Mouse (Mus musculus) lung, postnatal 4 days (tissue): ENCODE data around the gene Asb2.

ENCODE experiments used
- DNase-seq, 2 experiments: peaks; one replicate each; pipeline ENCODE4 v3.0.0; 2021

The Asb2 gene

GRCm38 (mm10) chr12:103355746-103356414 lies at the start of gene Asb2:
Gene Asb2, minus strand, starts transcription at chr12:103356001.
- peak; percentile 44 to 56 for DNase-seq

- no peak for DNase-seq
Measured at GRCm38 (mm10) chr12:103404131-103404530, 48.3 kb upstream of the Asb2 start.

- peak; percentile 43 to 77 for DNase-seq
Measured at GRCm38 (mm10) chr12:103396751-103397150, 41.0 kb upstream of the Asb2 start.

- no peak for DNase-seq
Measured at GRCm38 (mm10) chr12:103395486-103396275, 39.9 kb upstream of the Asb2 start.

- no peak for DNase-seq
Measured at GRCm38 (mm10) chr12:103393528-103393927, 37.7 kb upstream of the Asb2 start.

GRCm38 (mm10) chr12:103391098-103391497 lies 35.3 kb upstream of the Asb2 start:
- DNase-seq = no peak

GRCm38 (mm10) chr12:103389982-103390381 lies 34.2 kb upstream of the Asb2 start:
- no peak for DNase-seq

GRCm38 (mm10) chr12:103389348-103389727 lies 33.5 kb upstream of the Asb2 start:
- DNase-seq = no peak

- peak; percentile 98 for DNase-seq
Measured at GRCm38 (mm10) chr12:103388505-103389347, 32.9 kb upstream of the Asb2 start, which contains the start of gene Otub2. Gene Otub2, plus strand, starts transcription at chr12:103388682.

- DNase-seq = no peak
Measured at GRCm38 (mm10) chr12:103380226-103380625, 24.4 kb upstream of the Asb2 start.

- no peak for DNase-seq
Measured at GRCm38 (mm10) chr12:103376774-103377173, 21.0 kb upstream of the Asb2 start.

- DNase-seq = no peak
Measured at GRCm38 (mm10) chr12:103376124-103376523, 20.3 kb upstream of the Asb2 start.

- no peak for DNase-seq
Measured at GRCm38 (mm10) chr12:103373530-103374236, 17.9 kb upstream of the Asb2 start.

GRCm38 (mm10) chr12:103371711-103372110 lies 15.9 kb upstream of the Asb2 start:
- DNase-seq = peak in 1 of 2 experiments; percentile 62

- no peak for DNase-seq
Measured at GRCm38 (mm10) chr12:103370861-103371260, 15.1 kb upstream of the Asb2 start.

GRCm38 (mm10) chr12:103368777-103369176 lies 13.0 kb upstream of the Asb2 start:
- DNase-seq = no peak

GRCm38 (mm10) chr12:103368326-103368669 lies 12.5 kb upstream of the Asb2 start:
- DNase-seq = no peak

GRCm38 (mm10) chr12:103367620-103368325 lies 12.0 kb upstream of the Asb2 start:
- DNase-seq = peak; percentile 66 to 80

- DNase-seq = no peak
Measured at GRCm38 (mm10) chr12:103367171-103367570, 11.4 kb upstream of the Asb2 start.

- DNase-seq = no peak
Measured at GRCm38 (mm10) chr12:103362336-103362735, 6.5 kb upstream of the Asb2 start.

GRCm38 (mm10) chr12:103361539-103362307 lies 5.9 kb upstream of the Asb2 start:
- no peak for DNase-seq
